Mouse (Mus musculus) right cerebral cortex, postnatal 4 days (tissue): ENCODE results near the gene Slc30a10.

Experiments
- DNase-seq: peaks from one replicate; pipeline ENCODE4 v3.0.0-alpha.2; 2022

Slc30a10 gene

GRCm38 (mm10) chr1:185469551-185470021, 14.9 kb downstream of the Slc30a10 start:
- no peak for DNase-seq

- DNase-seq, result no peak
Observed at GRCm38 (mm10) chr1:185472025-185472720, 17.5 kb downstream of the Slc30a10 start.

- DNase-seq, result no peak
Observed at GRCm38 (mm10) chr1:185472730-185473129, 18.1 kb downstream of the Slc30a10 start.

- no peak for DNase-seq
Observed at GRCm38 (mm10) chr1:185473437-185473836, 18.8 kb downstream of the Slc30a10 start.

GRCm38 (mm10) chr1:185479861-185480260, 25.2 kb downstream of the Slc30a10 start:
- DNase-seq, result no peak

GRCm38 (mm10) chr1:185482001-185482761, 27.5 kb downstream of the Slc30a10 start:
- peak; percentile 9 for DNase-seq

- DNase-seq, result no peak
Observed at GRCm38 (mm10) chr1:185482762-185483161, 28.1 kb downstream of the Slc30a10 start.

GRCm38 (mm10) chr1:185483356-185484057, 28.9 kb downstream of the Slc30a10 start:
- DNase-seq, result no peak

- DNase-seq, result peak; percentile 34
Observed at GRCm38 (mm10) chr1:185484281-185484680, 29.6 kb downstream of the Slc30a10 start.

- no peak for DNase-seq
Observed at GRCm38 (mm10) chr1:185489893-185490292, 35.2 kb downstream of the Slc30a10 start.

GRCm38 (mm10) chr1:185490603-185491002, 36.0 kb downstream of the Slc30a10 start:
- DNase-seq, result no peak

- no peak for DNase-seq
Observed at GRCm38 (mm10) chr1:185493439-185494034, 38.9 kb downstream of the Slc30a10 start.

GRCm38 (mm10) chr1:185496791-185497460, 42.3 kb downstream of the Slc30a10 start:
- DNase-seq, result no peak

- no peak for DNase-seq
Observed at GRCm38 (mm10) chr1:185500602-185501001, 46.0 kb downstream of the Slc30a10 start.

GRCm38 (mm10) chr1:185501801-185502340, 47.2 kb downstream of the Slc30a10 start:
- peak; percentile 63 for DNase-seq

- DNase-seq, result no peak
Observed at GRCm38 (mm10) chr1:185502550-185502949, 47.9 kb downstream of the Slc30a10 start.

- no peak for DNase-seq
Observed at GRCm38 (mm10) chr1:185509042-185509441, 54.4 kb downstream of the Slc30a10 start.

GRCm38 (mm10) chr1:185511306-185511705, 56.7 kb downstream of the Slc30a10 start:
- no peak for DNase-seq

- no peak for DNase-seq
Observed at GRCm38 (mm10) chr1:185515526-185515979, 60.9 kb downstream of the Slc30a10 start.

- no peak for DNase-seq
Observed at GRCm38 (mm10) chr1:185516041-185516440, 61.4 kb downstream of the Slc30a10 start.

GRCm38 (mm10) chr1:185517566-185517965, 62.9 kb downstream of the Slc30a10 start:
- DNase-seq, result peak; percentile 69
